Mouse (Mus musculus) midbrain, embryonic 16.5 days (tissue): ENCODE results near the gene Ppm1g. TPM values are rescaled to one million over a fixed set of nuclear protein-coding genes. Genes with fewer than 3 reads are reported as not detected.

Source experiments
- ATAC-seq: fragments of 200-750 bp; cut with Nextera tagmentation; 2 replicates; pipeline ENCODE4 v1.8.0; 2017; ENCODE audit warnings: moderate TSS enrichment
- H3K27ac ChIP-seq: fragments of 300-500 bp; sonication (generic); 2 replicates; pipeline ENCODE4 v1.5.1; 2014; ENCODE audit warnings: mild to moderate bottlenecking, low read length, mixed read lengths
- H3K27me3 ChIP-seq: fragments of 300-500 bp; sonication (generic); 2 replicates; pipeline ENCODE4 v1.6.1; 2014; ENCODE audit warnings: low read depth, low read length, mixed read lengths; ENCODE audit not compliant: control insufficient read depth, insufficient read depth
- H3K36me3 ChIP-seq: fragments of 300-500 bp; sonication (generic); 2 replicates; pipeline ENCODE4 v1.6.1; 2014; ENCODE audit warnings: mild to moderate bottlenecking, low read length, moderate library complexity, mixed read lengths; ENCODE audit not compliant: control insufficient read depth, insufficient read depth
- H3K4me1 ChIP-seq: fragments of 300-500 bp; sonication (generic); 2 replicates; pipeline ENCODE4 v1.6.1; 2014; ENCODE audit warnings: mild to moderate bottlenecking, low read length, mixed read lengths; ENCODE audit not compliant: control insufficient read depth, insufficient read depth
- H3K4me2 ChIP-seq: fragments of 300-500 bp; sonication (generic); 2 replicates; pipeline ENCODE4 v1.6.1; 2014; ENCODE audit warnings: mild to moderate bottlenecking, low read length, mixed read lengths
- H3K4me3 ChIP-seq: fragments of 300-500 bp; sonication (generic); 2 replicates; pipeline ENCODE4 v1.5.1; 2014; ENCODE audit warnings: low read depth, mild to moderate bottlenecking, low read length, moderate library complexity, mixed read lengths
- H3K9ac ChIP-seq: fragments of 300-500 bp; sonication (generic); 2 replicates; pipeline ENCODE4 v1.6.1; 2014; ENCODE audit warnings: low read depth, low read length, mixed read lengths
- H3K9me3 ChIP-seq: fragments of 300-500 bp; sonication (generic); replicated peaks from 2 replicates; pipeline ENCODE4 v1.6.1; 2014; ENCODE audit warnings: mild to moderate bottlenecking, low read length, mixed read lengths; ENCODE audit not compliant: control insufficient read depth, poor library complexity, severe bottlenecking
- WGBS: fragments of 180-500 bp; shearing (Covaris S2); extraction: QIAGEN DNeasy Blood & Tissue Kit; methylation state at CpG from one replicate; pipeline ENCODE4 v1.1.7; 2014; 5-methylcytosine and 5-hydroxymethylcytosine counted together
- polyA plus RNA-seq: library from polyadenylated mRNA; unstranded; fragments of >200 nt; fragmentation: Nextera tagmentation; extraction: Ambion mirVana; gene quantifications from 2 replicates; pipeline ENCODE4 v1.2.1, GENCODE M21; 2015

Ppm1g gene
- polyA plus RNA-seq, 1 experiment from 2014 or later: 186 TPM

DNA sequence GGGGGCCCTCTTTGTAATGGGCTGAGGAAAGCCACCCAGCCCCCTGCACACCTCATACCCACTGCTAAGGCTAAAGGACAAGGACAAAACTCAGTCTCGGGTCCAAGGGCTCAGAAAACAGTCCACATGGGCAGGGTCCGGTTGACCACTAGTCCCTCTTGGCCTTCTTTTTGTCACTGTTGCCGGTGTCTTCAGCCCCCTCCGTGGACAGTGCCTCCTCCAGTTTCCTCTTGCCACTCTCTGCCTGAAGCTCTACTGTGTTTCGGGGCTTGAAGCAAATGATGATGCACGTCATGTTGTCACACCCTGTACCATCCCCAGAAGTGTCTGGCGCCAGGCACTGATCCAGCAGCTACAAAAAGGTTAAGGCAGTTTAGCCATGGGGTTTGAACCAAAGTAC lies 17.6 kb downstream of the Ppm1g start:
- Histone ChIP-seq H3K4me1 (peaks cover 16% of the 10 kb centered on the region), H3K9ac (0 out of 2 replicates have a peak overlapping the region, but pooled peaks have one; percentile 23), H3K4me2 (peak overlapping the region; percentile 58), H3K27ac (peak overlapping the region; percentile 73), H3K9me3 (peaks cover 5% of the 10 kb centered on the region), H3K36me3 (peaks cover 50% of the 10 kb centered on the region), H3K4me3 (peak overlapping the region; percentile 81), H3K27me3 (no peaks in the 10 kb centered on the region)
- 88% methylated on average over 7 of the region's 7 CpGs for WGBS
- no peak for ATAC-seq

DNA sequence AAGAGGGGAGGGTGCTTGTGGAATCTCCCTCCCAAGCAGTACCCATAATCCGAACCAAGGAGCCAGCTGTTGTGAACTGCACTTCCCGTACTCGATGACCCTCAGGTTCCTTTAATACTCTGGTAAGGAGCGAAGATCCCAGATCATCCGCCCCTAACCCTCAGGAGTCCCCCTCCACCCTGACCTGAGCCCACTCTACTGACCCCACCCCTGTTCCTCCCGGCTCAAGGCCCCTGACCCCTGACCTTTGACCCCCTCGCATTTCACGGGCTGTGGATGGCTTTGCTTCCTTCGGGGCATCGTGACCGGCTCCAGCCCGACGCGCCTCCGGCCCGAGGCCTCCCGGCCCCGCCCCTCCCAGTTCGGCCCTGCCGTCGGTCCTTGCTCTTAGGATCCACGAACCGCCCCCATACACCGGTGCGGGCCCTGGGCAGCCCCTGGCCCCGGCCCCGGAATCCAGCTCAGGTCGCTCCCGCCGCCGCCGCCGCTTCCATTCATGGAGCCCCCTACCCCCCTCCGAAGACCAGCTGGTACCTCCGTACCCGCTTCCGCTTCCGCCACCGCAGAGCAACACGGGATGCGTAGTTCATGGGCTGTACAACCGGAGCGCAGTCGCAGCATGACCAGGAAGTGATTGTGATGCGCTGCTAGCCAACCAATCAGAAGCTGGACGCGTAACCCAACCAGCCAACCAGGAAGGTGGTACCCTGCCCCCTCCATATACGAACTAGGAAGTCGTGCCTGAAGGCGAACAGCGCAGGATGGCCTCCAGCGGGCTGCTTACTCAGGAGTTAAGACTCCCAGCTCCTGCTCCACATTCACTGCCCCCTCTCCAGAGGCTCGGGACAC lies 18.5 kb downstream of the Ppm1g start, which contains the start of gene Zfp513:
Gene Zfp513 (minus strand): TSS at position 562 of the 849 bp plus-strand sequence.
- H3K9me3 ChIP-seq: peaks cover 5% of the 10 kb centered on the region
- H3K4me3 ChIP-seq: peak within 1 kb of the TSS; percentile 81
- H3K27me3 ChIP-seq: no peaks in the 10 kb centered on the region
- peak within 1 kb of the TSS; percentile 94 for H3K4me2 ChIP-seq
- H3K4me1 ChIP-seq: peaks cover 16% of the 10 kb centered on the region
- peak within 1 kb of the TSS; percentile 83 for H3K27ac ChIP-seq
- ATAC-seq: peak; percentile 97
- H3K36me3 ChIP-seq: peaks cover 53% of the 10 kb centered on the region
- under 1% methylated on average over 53 of the region's 53 CpGs for WGBS
- H3K9ac ChIP-seq: peak within 1 kb of the TSS; percentile 89

DNA sequence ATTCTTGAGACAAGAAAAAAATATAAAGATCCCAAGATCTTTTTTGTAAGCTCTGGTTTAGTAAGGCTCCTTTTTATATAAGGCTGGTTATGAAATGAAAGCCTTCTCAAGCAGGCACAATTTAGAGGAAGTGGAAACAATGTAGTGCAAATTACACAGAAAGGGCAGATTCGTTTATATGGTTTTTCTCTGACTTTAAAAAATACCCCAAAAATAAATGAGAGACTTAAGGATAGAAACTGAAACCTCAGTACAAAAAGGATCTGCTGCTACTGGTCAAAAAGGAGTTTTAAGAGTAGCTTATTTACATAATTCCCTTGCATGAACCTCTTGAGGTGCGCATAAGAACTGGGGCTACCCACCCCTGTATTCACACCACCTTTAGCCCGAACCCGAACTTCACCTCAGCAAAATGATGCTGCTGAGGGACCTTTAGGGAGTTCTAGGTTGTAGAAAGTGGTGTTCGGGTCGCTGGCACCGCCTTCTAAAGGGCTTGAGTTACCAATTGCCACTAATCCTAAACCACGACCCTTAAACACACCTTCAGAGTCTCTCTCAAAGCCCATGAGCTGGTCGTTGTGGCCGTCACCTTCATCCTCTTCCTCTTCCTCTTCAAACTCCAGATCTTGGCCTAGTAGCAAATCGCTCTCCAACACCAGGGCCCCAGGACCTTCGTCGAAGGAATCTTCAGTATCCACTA lies 19.3 kb downstream of the Ppm1g start:
- Histone ChIP-seq H3K4me1 (peaks cover 16% of the 10 kb centered on the region), H3K36me3 (peaks cover 58% of the 10 kb centered on the region), H3K9ac (peak overlapping the region; percentile 89), H3K27me3 (no peaks in the 10 kb centered on the region), H3K27ac (peak overlapping the region; percentile 83), H3K9me3 (peaks cover 5% of the 10 kb centered on the region), H3K4me3 (peak overlapping the region; percentile 81), H3K4me2 (peak overlapping the region; percentile 94)
- ATAC-seq: no peak
- WGBS: 19% methylated on average over 13 of the region's 13 CpGs

DNA sequence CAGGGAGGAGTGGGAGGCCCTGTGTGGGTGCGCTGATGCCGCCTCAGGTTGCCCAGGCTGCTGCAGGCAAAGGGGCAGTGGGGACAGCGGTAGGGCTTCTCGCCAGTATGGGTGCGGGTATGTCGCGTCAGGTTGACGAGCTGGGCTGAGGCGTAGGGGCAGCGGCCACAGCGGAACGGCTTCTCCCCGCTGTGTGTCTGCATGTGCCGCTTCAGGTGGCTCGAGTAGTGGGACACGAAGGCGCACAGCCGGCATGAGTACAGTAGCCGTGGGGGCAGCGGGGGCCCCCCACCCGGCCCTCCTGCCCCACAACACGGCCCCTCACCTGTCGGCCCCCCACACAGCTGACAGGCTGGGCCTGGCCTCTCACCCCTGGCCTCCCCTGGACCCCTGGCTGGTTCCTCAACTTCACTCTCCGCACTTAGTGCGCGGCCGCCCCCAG lies 20.1 kb downstream of the Ppm1g start:
- Histone ChIP-seq H3K27ac (no peak overlapping the region), H3K9me3 (peaks cover 5% of the 10 kb centered on the region), H3K4me1 (peaks cover 16% of the 10 kb centered on the region), H3K9ac (no peak overlapping the region), H3K4me3 (no peak overlapping the region), H3K4me2 (no peak overlapping the region), H3K27me3 (no peaks in the 10 kb centered on the region), H3K36me3 (peaks cover 62% of the 10 kb centered on the region)
- ATAC-seq: no peak
- WGBS: 89% methylated on average over 27 of the region's 27 CpGs

DNA sequence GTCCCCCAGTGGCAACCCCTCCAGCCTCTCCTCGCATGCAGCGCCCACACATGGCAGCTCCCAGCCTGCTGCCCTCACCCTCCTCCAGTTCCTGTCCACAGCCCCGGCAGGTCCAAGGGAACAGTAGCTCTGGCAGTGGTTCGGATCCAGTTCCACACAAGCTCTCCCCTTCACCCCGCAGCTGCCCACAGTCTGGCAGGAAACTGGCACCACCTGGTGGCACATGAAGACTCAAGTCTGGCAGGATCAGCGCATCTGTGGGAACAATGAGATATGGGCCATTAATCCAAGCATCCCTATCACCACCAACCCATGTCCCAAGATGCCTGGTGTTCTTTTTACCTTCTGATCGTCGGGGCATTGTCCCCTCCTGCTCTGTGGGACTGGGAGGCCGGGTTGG lies 20.6 kb downstream of the Ppm1g start:
- Histone ChIP-seq H3K4me3 (no peak overlapping the region), H3K27me3 (no peaks in the 10 kb centered on the region), H3K4me1 (peaks cover 16% of the 10 kb centered on the region), H3K27ac (no peak overlapping the region), H3K36me3 (peaks cover 65% of the 10 kb centered on the region), H3K9ac (no peak overlapping the region), H3K9me3 (peaks cover 5% of the 10 kb centered on the region), H3K4me2 (no peak overlapping the region)
- no peak for ATAC-seq
- WGBS: 88% methylated on average over 9 of the region's 9 CpGs

DNA sequence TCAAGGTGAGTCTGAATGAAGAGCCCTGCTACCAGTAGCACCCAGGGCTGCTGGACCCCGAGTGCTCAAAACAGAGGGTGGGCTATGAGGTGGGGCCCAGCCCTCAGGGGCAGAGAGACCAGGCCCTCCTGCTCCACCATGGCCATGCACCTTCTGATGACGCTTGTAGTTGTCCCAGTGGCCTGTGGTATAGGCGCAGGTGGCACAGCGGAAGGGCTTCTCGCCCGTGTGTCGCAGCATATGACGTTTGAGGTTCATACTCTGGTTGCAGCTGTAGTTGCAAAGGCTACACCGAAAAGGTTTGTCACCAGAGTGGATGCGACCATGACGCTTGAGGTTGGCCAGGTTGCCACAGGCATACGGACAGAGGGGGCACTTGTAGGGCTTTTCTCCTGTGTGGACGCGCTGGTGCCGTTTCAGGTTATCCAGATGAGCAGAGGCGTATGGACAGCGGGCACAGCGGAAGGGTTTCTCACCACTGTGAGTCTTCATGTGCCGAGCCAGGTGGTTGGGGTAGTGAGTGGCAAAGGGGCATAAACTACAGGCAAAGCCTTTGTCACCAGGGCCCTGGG lies 21.1 kb downstream of the Ppm1g start:
- Histone ChIP-seq H3K9me3 (peaks cover 5% of the 10 kb centered on the region), H3K36me3 (peaks cover 63% of the 10 kb centered on the region), H3K4me1 (peaks cover 18% of the 10 kb centered on the region), H3K4me3 (no peak overlapping the region), H3K27me3 (no peaks in the 10 kb centered on the region), H3K4me2 (no peak overlapping the region), H3K9ac (no peak overlapping the region), H3K27ac (no peak overlapping the region)
- no peak for ATAC-seq
- 93% methylated on average over 19 of the region's 19 CpGs for WGBS

DNA sequence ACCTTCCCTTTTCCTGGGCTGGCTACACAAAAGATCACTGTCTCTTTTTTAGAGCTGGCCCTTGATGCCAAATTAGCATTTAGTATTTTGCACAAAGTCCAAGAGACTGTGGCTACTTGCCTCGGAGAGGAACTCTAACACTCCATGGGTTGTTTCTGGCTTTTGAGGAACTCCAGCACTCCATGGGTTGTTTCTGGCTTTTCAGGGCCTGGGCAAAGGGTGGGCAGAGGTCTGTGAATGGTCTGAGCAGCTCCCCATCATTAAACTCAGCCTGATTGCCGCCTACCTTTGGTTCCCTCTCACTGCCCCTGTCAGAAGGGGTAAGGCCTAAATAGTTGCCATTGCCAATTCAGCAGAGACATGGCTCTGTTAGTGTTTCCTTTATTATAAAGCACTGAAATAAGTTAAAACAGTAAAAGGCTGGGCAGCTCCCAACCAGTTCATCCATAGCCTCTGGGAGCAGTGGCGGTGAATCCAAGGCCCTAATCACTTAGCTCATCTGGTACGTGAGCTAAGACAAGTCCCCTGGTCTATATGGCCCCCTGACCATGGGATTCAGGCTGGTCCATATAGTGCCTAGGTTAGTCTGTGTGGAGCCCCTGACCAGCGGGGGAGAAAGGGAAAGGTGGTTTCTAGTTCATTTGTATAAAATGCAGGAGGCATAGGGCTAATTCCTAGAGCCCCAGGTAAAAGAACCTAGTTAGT lies 21.7 kb downstream of the Ppm1g start:
- no peak overlapping the region for H3K27ac ChIP-seq
- ATAC-seq: no peak
- H3K9ac ChIP-seq: no peak overlapping the region
- peaks cover 5% of the 10 kb centered on the region for H3K9me3 ChIP-seq
- peaks cover 24% of the 10 kb centered on the region for H3K4me1 ChIP-seq
- H3K4me2 ChIP-seq: no peak overlapping the region
- peaks cover 60% of the 10 kb centered on the region for H3K36me3 ChIP-seq
- 88% methylated on average over 5 of the region's 5 CpGs for WGBS
- no peaks in the 10 kb centered on the region for H3K27me3 ChIP-seq
- H3K4me3 ChIP-seq: no peak overlapping the region

DNA sequence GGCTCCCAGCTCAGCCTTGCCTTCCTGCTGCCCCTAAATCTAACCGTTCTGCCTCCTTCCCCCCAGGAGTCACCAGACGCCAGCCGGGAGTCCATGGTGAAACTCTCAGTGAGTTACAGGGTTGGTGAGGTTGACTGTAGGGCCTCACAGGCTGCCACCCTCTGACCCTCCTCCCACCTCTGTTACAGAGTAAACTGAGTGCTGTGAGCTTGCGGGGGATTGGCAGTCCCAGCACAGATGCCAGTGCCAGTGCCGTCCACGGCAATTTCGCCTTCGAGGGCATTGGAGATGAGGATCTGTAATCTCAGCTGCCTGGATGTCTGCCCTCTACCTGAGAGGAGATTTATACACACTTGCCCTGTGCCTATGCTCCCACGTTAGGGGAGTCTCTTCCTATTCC lies 22.3 kb downstream of the Ppm1g start:
- Histone ChIP-seq H3K4me1 (peaks cover 24% of the 10 kb centered on the region), H3K27me3 (no peaks in the 10 kb centered on the region), H3K9me3 (peaks cover 5% of the 10 kb centered on the region), H3K4me3 (no peak overlapping the region), H3K9ac (no peak overlapping the region), H3K4me2 (no peak overlapping the region), H3K36me3 (peaks cover 56% of the 10 kb centered on the region), H3K27ac (no peak overlapping the region)
- ATAC-seq: no peak
- WGBS: 85% methylated on average over 9 of the region's 9 CpGs
